Mouse (Mus musculus): ENCODE data around the gene Mpp4. TPM values are rescaled to one million over a fixed set of nuclear protein-coding genes. Genes with fewer than 3 reads are reported as not detected.

Mpp4 gene
- polyA plus RNA-seq, 1 experiment from 2014 or later = 0.34 TPM

Other genes starting within 250 kb of the Mpp4 start
- gene Trak2, start 190.0 kb downstream of the Mpp4 start, polyA plus RNA-seq (2014; fragmentation: Nextera tagmentation; extraction: Ambion mirVana) = 29.6 and 32.6 TPM in 2 replicates
- gene Stradb, start 189.9 kb downstream of the Mpp4 start, polyA plus RNA-seq (2014; fragmentation: Nextera tagmentation; extraction: Ambion mirVana) = 29.1 and 33.9 TPM in 2 replicates
- not detected in 2 replicates for gene C2cd6, start 68.5 kb downstream of the Mpp4 start, polyA plus RNA-seq (2014; fragmentation: Nextera tagmentation; extraction: Ambion mirVana)
- 13.8 and 15.9 TPM in 2 replicates for gene Tmem237, start 43.0 kb downstream of the Mpp4 start, polyA plus RNA-seq (2014; fragmentation: Nextera tagmentation; extraction: Ambion mirVana)
- 6.7 and 8.6 TPM in 2 replicates for gene Als2, start 73.8 kb upstream of the Mpp4 start, polyA plus RNA-seq (2014; fragmentation: Nextera tagmentation; extraction: Ambion mirVana)
- gene Cdk15, start 93.5 kb upstream of the Mpp4 start, polyA plus RNA-seq (2014; fragmentation: Nextera tagmentation; extraction: Ambion mirVana) = not detected in 2 replicates